Mouse (Mus musculus) liver, embryonic 13.5 days (tissue): ENCODE results near the gene Srprb. TPM values are rescaled to one million over a fixed set of nuclear protein-coding genes. Genes with fewer than 3 reads are reported as not detected.

Source experiments
- ATAC-seq: fragments of 200-750 bp; cut with Nextera tagmentation; 2 replicates; pipeline ENCODE4 v1.8.0; 2017; ENCODE audit warnings: low read depth, mild to moderate bottlenecking, moderate number of reproducible peaks, moderate library complexity
- DNase-seq: peaks from one replicate; pipeline ENCODE4 v3.0.0; 2022
- H3K27ac ChIP-seq: fragments of 300-500 bp; sonication (generic); 2 replicates; pipeline ENCODE4 v1.5.1; 2015; ENCODE audit warnings: moderate library complexity, mild to moderate bottlenecking, inconsistent platforms
- H3K27me3 ChIP-seq: fragments of 300-500 bp; sonication (generic); 2 replicates; pipeline ENCODE4 v1.6.1; 2015; ENCODE audit warnings: mild to moderate bottlenecking, inconsistent platforms
- H3K36me3 ChIP-seq: fragments of 300-500 bp; sonication (generic); 2 replicates; pipeline ENCODE4 v1.6.1; 2015; ENCODE audit warnings: mild to moderate bottlenecking, inconsistent platforms
- H3K4me1 ChIP-seq: fragments of 300-500 bp; sonication (generic); replicated peaks from 2 replicates; pipeline ENCODE4 v1.6.1; 2015; ENCODE audit warnings: inconsistent platforms
- H3K4me2 ChIP-seq: fragments of 300-500 bp; sonication (generic); 2 replicates; pipeline ENCODE4 v1.6.1; 2015; ENCODE audit warnings: inconsistent platforms, mild to moderate bottlenecking, moderate library complexity
- H3K4me3 ChIP-seq: fragments of 300-500 bp; sonication (generic); replicated peaks from 2 replicates; pipeline ENCODE4 v1.5.1; 2015; ENCODE audit warnings: mild to moderate bottlenecking, inconsistent platforms
- H3K9ac ChIP-seq: fragments of 300-500 bp; sonication (generic); 2 replicates; pipeline ENCODE4 v1.6.1; 2015; ENCODE audit warnings: mild to moderate bottlenecking, inconsistent platforms
- H3K9me3 ChIP-seq: fragments of 300-500 bp; sonication (generic); replicated peaks from 2 replicates; pipeline ENCODE4 v1.6.1; 2016; ENCODE audit warnings: inconsistent platforms
- WGBS: fragments of 180-500 bp; shearing (Covaris S2); methylation state at CpG from one replicate; pipeline ENCODE4 v1.1.7; 2015; ENCODE audit not compliant: insufficient replicate concordance; 5-methylcytosine and 5-hydroxymethylcytosine counted together
- polyA plus RNA-seq: library from polyadenylated mRNA; unstranded; fragments of >200 nt; fragmentation: Nextera tagmentation; extraction: Ambion mirVana; gene quantifications from 2 replicates; pipeline ENCODE4 v1.2.1, GENCODE M21; 2015

Srprb gene
- polyA plus RNA-seq, 1 experiment from 2014 or later, result 23.1 TPM

GRCm38 (mm10) chr9:103230151-103230951 is 28.4 kb upstream of the Srprb start, which contains the start of the genes Gm20425 and Trf:
TSS of gene Gm20425 (minus strand) at chr9:103230307.
TSS of gene Trf (minus strand) at chr9:103230444.
- peak; percentile 68 for ATAC-seq

GRCm38 (mm10) chr9:103229037-103229867 is 27.3 kb upstream of the Srprb start:
- H3K4me2 ChIP-seq, result peak overlapping the region; percentile 47
- H3K9ac ChIP-seq, result peak overlapping the region; percentile 58
- peaks cover 13% of the 10 kb centered on the region for H3K27me3 ChIP-seq
- H3K36me3 ChIP-seq, result 0 out of 2 replicates have a peak, but pooled peaks cover 16% of the 10 kb centered on the region
- 64% methylated on average over 15 of the region's 15 CpGs for WGBS
- peaks cover 30% of the 10 kb centered on the region for H3K4me1 ChIP-seq
- no peaks in the 10 kb centered on the region for H3K9me3 ChIP-seq
- ATAC-seq (no peak), DNase-seq (no peak)
- H3K4me3 ChIP-seq, result peak overlapping the region; percentile 52
- peak overlapping the region; percentile 69 for H3K27ac ChIP-seq

More at GRCm38 (mm10) chr9:103230151-103230951, 28.4 kb upstream of the Srprb start, which contains the start of the genes Gm20425 and Trf:
- peak within 1 kb of the TSS; percentile 52 for H3K4me3 ChIP-seq
- 0 out of 2 replicates have a peak, but pooled peaks cover 9% of the 10 kb centered on the region for H3K36me3 ChIP-seq
- DNase-seq, result peak; percentile 16
- no peaks in the 10 kb centered on the region for H3K9me3 ChIP-seq
- peak within 1 kb of the TSS; percentile 69 for H3K27ac ChIP-seq
- H3K27me3 ChIP-seq, result peaks cover 13% of the 10 kb centered on the region
- H3K4me1 ChIP-seq, result peaks cover 32% of the 10 kb centered on the region
- WGBS, result 9% methylated on average over 29 of the region's 29 CpGs
- H3K4me2 ChIP-seq, result peak within 1 kb of the TSS; percentile 47
- H3K9ac ChIP-seq, result peak within 1 kb of the TSS; percentile 58

GRCm38 (mm10) chr9:103228370-103229003 is 26.6 kb upstream of the Srprb start:
- H3K36me3 ChIP-seq, result 0 out of 2 replicates have a peak, but pooled peaks cover 16% of the 10 kb centered on the region
- ATAC-seq (no peak), DNase-seq (no peak)
- H3K4me1 ChIP-seq, result peaks cover 22% of the 10 kb centered on the region
- peak overlapping the region; percentile 58 for H3K9ac ChIP-seq
- no peaks in the 10 kb centered on the region for H3K9me3 ChIP-seq
- H3K4me2 ChIP-seq, result peak overlapping the region; percentile 47
- peaks cover 13% of the 10 kb centered on the region for H3K27me3 ChIP-seq
- peak overlapping the region; percentile 69 for H3K27ac ChIP-seq
- H3K4me3 ChIP-seq, result peak overlapping the region; percentile 52
- WGBS, result 60% methylated on average over 13 of the region's 13 CpGs

GRCm38 (mm10) chr9:103227760-103228159 is 25.8 kb upstream of the Srprb start:
- Histone ChIP-seq H3K4me2 (peak overlapping the region; percentile 47), H3K9ac (0 out of 2 replicates have a peak overlapping the region, but pooled peaks have one; percentile 58)
- WGBS, result 78% methylated on average over 16 of the region's 16 CpGs

GRCm38 (mm10) chr9:103226806-103227205 is 24.9 kb upstream of the Srprb start:
- no peak for ATAC-seq
- no peak overlapping the region; the same call in 1 of the 2 replicates for H3K27ac ChIP-seq
- H3K36me3 ChIP-seq, result 0 out of 2 replicates have a peak, but pooled peaks cover 16% of the 10 kb centered on the region
- H3K27me3 ChIP-seq, result peaks cover 13% of the 10 kb centered on the region
- peaks cover 10% of the 10 kb centered on the region for H3K4me1 ChIP-seq
- H3K4me2 ChIP-seq, result peak overlapping the region; percentile 47
- H3K4me3 ChIP-seq, result peak overlapping the region; percentile 52
- H3K9me3 ChIP-seq, result no peaks in the 10 kb centered on the region
- DNase-seq, result no peak
- 82% methylated on average over 15 of the region's 15 CpGs for WGBS
- H3K9ac ChIP-seq, result peak overlapping the region; percentile 17; the same call in 1 of the 2 replicates

More at GRCm38 (mm10) chr9:103227760-103228159, 25.8 kb upstream of the Srprb start:
- H3K27me3 ChIP-seq, result peaks cover 13% of the 10 kb centered on the region
- H3K4me3 ChIP-seq, result peak overlapping the region; percentile 52
- peaks cover 15% of the 10 kb centered on the region for H3K4me1 ChIP-seq
- 0 out of 2 replicates have a peak, but pooled peaks cover 16% of the 10 kb centered on the region for H3K36me3 ChIP-seq
- no peak overlapping the region; the same call in 1 of the 2 replicates for H3K27ac ChIP-seq
- DNase-seq (no peak), ATAC-seq (no peak)
- no peaks in the 10 kb centered on the region for H3K9me3 ChIP-seq

- WGBS, result 34% methylated on average over 3 of the region's 3 CpGs
- H3K27me3 ChIP-seq, result peaks cover 13% of the 10 kb centered on the region
- 0 out of 2 replicates have a peak, but pooled peaks cover 16% of the 10 kb centered on the region for H3K36me3 ChIP-seq
- H3K9ac ChIP-seq, result no peak overlapping the region
- peaks cover 1% of the 10 kb centered on the region for H3K4me1 ChIP-seq
- no peaks in the 10 kb centered on the region for H3K9me3 ChIP-seq
- H3K27ac ChIP-seq, result no peak overlapping the region
- ATAC-seq (no peak), DNase-seq (no peak)
- no peak overlapping the region for H3K4me3 ChIP-seq
- H3K4me2 ChIP-seq, result no peak overlapping the region
Measured at GRCm38 (mm10) chr9:103225464-103225863, 23.5 kb upstream of the Srprb start.

GRCm38 (mm10) chr9:103224721-103225120 is 22.8 kb upstream of the Srprb start:
- no peak for DNase-seq
- H3K4me2 ChIP-seq, result no peak overlapping the region

GRCm38 (mm10) chr9:103214281-103214680 is 12.3 kb upstream of the Srprb start:
- DNase-seq, result no peak
- H3K36me3 ChIP-seq, result peaks cover 21% of the 10 kb centered on the region
- WGBS, result 72% methylated on average over 6 of the region's 6 CpGs
- no peaks in the 10 kb centered on the region for H3K4me1 ChIP-seq
- H3K27me3 ChIP-seq, result 0 out of 2 replicates have a peak, but pooled peaks cover 3% of the 10 kb centered on the region
- no peaks in the 10 kb centered on the region for H3K9me3 ChIP-seq
- no peak overlapping the region for H3K9ac ChIP-seq
- H3K27ac ChIP-seq, result no peak overlapping the region
- H3K4me3 ChIP-seq, result no peak overlapping the region
- H3K4me2 ChIP-seq, result no peak overlapping the region
- ATAC-seq, result no peak

More at GRCm38 (mm10) chr9:103224721-103225120, 22.8 kb upstream of the Srprb start:
- peaks cover 9% of the 10 kb centered on the region for H3K27me3 ChIP-seq
- WGBS, result 72% methylated on average over 7 of the region's 7 CpGs
- H3K9me3 ChIP-seq, result no peaks in the 10 kb centered on the region
- no peak overlapping the region for H3K4me3 ChIP-seq
- no peaks in the 10 kb centered on the region for H3K4me1 ChIP-seq
- no peak for ATAC-seq
- 0 out of 2 replicates have a peak, but pooled peaks cover 16% of the 10 kb centered on the region for H3K36me3 ChIP-seq
- no peak overlapping the region for H3K9ac ChIP-seq
- H3K27ac ChIP-seq, result no peak overlapping the region

GRCm38 (mm10) chr9:103213631-103214030 is 11.7 kb upstream of the Srprb start:
- WGBS, result 57% methylated on average over 2 of the region's 2 CpGs
- DNase-seq (no peak), ATAC-seq (no peak)

GRCm38 (mm10) chr9:103212654-103213420 is 10.9 kb upstream of the Srprb start:
- 0 out of 2 replicates have a peak, but pooled peaks cover 3% of the 10 kb centered on the region for H3K27me3 ChIP-seq
- no peak for ATAC-seq
- WGBS, result 73% methylated on average over 28 of the region's 28 CpGs
- DNase-seq, result no peak
- no peak overlapping the region for H3K27ac ChIP-seq
- no peak overlapping the region; the same call in 1 of the 2 replicates for H3K4me3 ChIP-seq
- H3K36me3 ChIP-seq, result peaks cover 24% of the 10 kb centered on the region
- H3K4me1 ChIP-seq, result no peaks in the 10 kb centered on the region; the same call in 1 of the 2 replicates
- H3K9ac ChIP-seq, result no peak overlapping the region
- no peak overlapping the region; the same call in 1 of the 2 replicates for H3K4me2 ChIP-seq
- no peaks in the 10 kb centered on the region for H3K9me3 ChIP-seq

More at GRCm38 (mm10) chr9:103213631-103214030, 11.7 kb upstream of the Srprb start:
- no peaks in the 10 kb centered on the region for H3K4me1 ChIP-seq
- H3K4me2 ChIP-seq, result no peak overlapping the region
- 0 out of 2 replicates have a peak, but pooled peaks cover 3% of the 10 kb centered on the region for H3K27me3 ChIP-seq
- H3K9ac ChIP-seq, result no peak overlapping the region
- H3K9me3 ChIP-seq, result no peaks in the 10 kb centered on the region
- peaks cover 21% of the 10 kb centered on the region for H3K36me3 ChIP-seq
- H3K4me3 ChIP-seq, result no peak overlapping the region
- H3K27ac ChIP-seq, result no peak overlapping the region
